Mouse (Mus musculus) liver (tissue): ENCODE measurements at regions not wholly inside any gene's neighbourhood (a gene's known extent, or its start where the extent isn't known, plus 50 kb on each side); places are given as distances from the start of the nearest gene placed in this dataset.

Experiments used
- DNase-seq: peaks from one replicate; pipeline ENCODE4 v3.0.0-alpha.2; 2020; ENCODE audit warnings: mixed read lengths

GRCm38 (mm10) chr8:91996305-91997022, 194.6 kb upstream of the Irx3 start:
- DNase-seq: no peak

DNA sequence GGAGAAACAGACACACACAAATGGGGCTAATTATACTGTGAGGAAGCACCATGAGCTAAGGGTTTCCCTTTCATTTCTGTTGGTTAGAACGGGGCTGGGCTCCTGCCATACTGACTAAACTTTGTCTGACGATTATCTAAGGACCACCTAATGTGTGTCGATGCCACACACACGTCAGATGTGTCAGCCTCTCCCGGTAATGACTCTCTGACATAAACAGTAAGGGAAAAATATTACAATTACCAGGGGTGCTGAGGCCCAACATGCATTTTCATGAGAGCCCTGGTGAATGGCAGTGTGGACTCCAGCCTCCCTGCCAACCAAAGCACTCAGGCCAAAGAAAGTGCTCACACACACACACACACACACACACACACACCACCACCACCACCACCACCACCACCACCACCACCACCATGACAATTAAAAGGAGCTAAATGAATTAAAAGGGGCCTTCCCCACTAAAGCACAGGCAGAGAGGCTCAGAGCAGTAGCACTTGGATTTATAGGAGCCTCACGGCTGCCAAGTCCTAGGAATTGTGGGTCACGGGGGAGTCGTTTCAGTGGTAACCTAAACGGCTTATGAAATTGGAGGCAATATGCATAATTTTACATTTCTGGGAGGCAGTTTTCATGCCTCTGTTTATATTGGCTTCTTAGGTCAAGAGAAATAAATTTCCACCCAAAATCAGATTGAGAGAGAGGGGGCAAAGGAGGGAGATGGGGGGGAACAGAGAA, 193.7 kb upstream of the Irx3 start:
- no peak for DNase-seq

DNA sequence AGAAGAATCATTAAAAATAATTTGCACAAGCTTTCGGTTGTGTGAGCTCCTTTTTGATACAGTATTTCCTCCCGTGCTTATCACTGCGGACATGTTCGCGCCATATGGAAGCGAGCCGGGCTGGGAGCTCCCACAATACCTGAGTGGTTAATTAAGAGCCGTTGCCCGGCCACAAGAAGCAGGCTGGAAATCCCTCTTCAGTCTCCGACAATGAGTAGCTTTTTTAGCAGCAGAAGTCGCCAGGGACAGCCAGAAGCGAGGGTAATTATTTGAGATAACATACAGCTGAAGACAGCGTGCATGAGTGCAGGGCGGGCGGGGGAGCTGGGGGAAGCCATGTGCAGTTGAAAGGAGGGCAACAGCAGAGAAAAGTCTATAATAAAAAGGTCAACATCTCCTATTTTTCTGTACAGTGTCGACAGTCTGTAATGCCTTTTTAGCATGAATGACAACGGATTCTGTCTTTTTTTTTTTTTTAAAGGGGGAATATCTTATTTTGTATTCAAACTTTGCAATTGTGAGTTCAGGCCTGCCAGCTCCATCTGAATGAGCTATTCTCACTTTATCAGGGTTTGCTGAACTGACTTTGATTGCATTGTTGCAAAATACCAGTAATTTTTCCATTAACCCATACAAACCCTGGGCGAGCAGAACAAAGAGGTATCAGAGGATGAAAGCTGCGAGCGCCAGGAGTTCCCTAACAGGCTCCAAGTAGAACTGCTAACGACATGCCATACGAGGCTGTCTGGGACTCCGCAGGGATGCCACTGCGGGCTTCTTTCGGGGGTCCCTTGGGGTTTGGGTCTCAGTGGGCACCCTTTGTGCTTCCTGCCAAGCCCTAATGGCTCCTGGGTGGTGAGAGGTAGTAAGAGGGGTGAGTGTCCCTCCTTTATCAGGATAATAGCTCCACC, 189.9 kb upstream of the Irx3 start:
- DNase-seq: peak; percentile 18

DNA sequence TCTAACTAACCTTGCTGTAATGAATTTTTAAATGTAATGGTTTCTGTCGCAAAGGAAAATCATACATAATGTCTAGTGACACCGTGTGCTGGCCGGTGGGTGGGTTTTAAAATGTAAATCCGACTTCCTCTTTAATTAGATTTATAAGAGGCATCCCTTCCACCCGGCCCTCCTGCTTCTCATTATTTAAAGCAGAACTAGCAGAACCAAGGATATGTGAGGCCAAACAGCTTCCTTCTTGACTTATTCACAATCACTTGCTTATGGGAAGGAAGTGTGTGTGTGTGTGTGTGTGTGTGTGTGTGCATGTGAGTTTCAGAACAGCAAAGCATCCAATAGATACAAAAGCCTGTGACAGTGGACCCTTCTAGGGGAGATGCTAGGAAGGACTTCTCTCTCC, 189.1 kb upstream of the Irx3 start:
- no peak for DNase-seq

DNA sequence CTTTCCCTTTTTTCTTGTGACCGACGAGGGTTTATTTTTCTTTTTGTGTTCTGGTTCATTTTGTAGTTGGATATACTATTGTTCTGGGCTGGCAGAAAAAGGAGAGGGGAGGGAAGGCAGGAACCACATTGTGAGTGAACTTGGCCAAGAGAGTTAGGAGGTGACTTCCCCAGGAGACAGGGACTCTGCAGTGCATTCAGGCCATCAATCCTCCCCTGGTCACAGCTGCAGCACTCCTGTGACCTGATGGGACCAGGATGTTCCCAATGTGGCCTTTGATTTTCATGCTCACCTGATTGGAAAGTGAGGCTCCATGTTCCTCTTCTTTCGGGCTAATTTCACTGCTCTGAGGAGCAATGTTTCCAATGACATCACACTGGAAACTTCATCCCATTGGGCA, 188.2 kb upstream of the Irx3 start:
- no peak for DNase-seq

DNA sequence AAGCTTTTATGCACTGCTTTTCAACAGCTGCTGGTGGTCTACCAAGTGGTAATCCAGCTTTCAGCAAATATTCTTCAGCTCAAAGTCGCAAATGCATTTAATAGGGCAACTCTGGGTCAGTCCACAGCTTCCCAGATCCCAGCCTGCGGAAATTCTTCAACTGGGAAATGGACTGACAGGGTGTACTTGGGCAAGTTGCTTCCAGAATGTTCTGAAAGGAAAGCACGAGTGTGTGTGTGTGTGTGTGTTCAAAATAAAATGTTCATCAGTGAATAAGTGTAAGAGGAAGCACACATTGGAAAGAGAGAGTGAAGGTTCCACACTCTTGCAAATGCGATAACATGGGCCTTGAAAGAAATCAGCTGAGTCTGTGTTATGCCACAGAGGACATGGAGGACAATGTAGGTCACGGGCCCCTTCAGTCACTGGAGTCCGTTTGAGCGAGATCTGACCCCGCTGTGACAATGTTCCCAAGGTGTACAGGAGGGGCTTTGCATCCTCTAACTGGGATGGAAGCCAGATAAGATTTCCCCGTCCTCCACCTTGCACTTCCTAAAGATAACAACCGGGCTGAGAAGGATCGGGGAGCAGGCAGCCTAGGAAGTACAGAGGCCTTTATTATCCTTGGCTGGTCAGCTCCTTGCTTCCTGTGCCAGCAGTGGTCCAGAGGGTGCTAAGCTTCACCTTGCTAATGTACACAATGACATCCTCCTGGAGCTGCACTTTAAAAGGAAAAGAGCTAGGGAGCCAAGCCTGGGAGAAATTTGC, 187.2 kb upstream of the Irx3 start:
- DNase-seq: no peak

DNA sequence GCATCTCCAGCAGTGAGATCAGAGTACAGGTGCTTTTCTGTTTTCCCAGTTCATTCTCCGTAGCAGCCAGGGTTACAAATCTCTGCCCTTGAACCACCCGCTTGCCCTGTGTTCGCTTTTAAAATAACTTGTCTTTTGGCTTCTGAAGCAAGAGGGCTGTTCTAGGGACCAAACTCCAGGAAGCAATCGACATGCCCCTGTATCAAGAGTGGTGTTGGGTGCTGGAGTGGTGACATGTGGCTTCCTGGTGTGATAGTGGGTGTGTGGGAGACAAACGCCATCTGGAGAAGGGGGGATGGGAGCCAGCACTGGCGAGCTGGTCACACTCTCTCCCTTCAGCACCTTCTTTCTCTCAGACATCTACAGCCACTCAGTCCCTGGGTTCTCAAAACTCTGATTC, 186.0 kb upstream of the Irx3 start:
- no peak for DNase-seq

DNA sequence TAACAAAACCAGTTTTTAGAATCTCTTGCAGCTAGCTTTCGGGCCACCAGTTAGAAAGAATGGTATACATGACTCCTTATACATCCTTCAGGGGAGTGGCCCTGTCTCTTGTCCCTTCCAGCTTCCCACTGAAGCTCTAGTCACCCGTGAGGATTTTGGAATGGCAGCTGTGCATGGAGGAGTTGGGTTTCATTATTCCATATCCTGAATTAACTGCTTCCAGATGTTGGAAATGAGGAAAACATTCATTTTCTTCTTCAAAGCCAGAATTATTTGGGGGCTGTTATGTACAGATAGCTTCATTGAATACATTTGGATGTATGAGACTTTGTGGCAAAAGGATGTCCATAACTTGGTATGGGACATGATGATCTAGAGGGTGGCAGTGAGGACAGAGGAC, 181.3 kb upstream of the Irx3 start:
- no peak for DNase-seq

GRCm38 (mm10) chr8:91976900-91977585, 175.2 kb upstream of the Irx3 start:
- no peak for DNase-seq

GRCm38 (mm10) chr8:91975460-91975859, 173.6 kb upstream of the Irx3 start:
- DNase-seq: no peak

DNA sequence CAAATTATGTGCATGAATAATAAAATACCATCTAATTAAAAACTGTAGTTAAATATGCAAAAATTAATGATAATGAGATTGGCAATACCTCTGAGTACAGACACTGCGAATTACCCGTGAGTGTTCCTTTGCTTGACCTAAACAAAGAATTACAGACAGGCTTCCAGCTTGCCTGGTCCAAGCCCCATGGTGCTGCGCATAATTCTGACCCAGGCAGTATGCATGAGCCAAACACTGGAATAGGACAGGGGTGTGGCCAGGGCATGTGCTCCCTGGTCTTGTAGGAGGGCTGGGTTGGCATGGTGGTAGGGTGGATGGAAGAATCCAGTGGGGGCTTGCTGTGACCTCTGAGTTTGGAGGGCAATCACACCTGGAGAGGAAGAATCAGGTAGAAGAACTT, 172.8 kb upstream of the Irx3 start:
- DNase-seq: no peak

DNA sequence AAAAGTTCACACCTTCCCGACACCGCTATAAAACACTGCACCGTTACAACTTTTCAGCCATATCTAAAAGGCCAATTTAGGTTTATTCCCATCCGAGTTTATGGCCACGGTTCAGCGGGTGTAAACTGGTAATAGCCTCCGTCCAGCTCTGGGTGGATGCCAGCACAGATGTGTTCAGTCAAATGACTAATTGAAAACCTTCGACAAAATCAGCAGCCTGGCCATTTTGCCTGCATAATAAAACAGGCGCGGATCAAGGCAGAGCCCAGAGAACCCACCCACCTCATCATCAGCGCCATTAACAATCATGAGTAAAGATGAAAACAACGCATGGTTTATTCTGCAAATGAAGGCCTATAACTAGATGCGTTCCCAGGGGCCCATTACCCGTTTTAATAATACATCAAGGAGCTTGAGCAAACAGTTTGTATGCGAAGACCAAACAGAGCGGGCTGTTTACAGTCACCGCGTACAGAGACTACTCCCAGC, 172.1 kb upstream of the Irx3 start:
- DNase-seq: no peak

- peak; percentile 14 for DNase-seq
These were observed 165.5 kb upstream of the Irx3 start for GRCm38 (mm10) chr8:91967407-91967806.

DNA sequence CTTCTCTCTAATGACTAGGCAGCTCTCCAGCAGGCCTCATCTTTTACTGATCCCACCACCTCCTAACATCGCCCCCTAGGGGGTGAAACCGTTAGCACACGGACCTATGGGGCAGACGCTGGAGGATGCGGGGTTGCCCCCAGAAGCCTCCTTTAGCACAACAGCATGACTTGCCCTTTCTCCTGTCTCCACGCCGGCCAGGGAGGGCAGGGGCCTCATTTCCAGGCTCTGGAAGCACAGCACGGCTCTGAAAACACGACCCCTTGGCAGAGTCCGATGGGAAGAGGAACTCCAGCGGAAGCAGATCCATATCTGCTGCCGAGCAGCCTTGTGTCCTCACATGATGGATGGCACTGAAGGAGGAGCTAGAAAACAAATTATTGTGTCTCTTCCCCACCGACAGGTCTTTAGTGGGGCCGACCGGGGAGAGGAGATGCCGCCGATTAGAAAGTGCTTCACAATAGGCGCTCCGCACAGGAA, 165.1 kb upstream of the Irx3 start:
- peak; percentile 39 for DNase-seq

DNA sequence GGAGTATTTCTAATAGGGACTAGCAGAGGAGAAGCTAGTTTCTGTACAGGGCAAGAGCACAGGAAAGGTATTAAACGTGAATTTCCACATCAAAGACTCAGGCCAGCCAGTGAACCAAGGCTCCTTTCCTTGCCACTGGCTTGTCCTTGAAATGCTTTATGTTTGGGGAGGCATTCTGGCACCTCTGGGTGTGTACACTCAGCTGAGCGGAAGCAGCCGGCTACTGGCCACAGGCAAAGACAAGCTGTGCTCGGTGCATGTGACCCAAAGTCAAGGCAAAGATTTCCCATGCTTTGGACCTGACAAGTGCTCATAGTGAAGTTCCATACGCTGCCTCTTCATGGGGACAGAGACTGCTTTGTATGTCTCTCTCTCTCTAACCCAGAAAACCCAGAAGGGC, 159.8 kb upstream of the Irx3 start:
- no peak for DNase-seq

GRCm38 (mm10) chr8:91955170-91955569, 153.3 kb upstream of the Irx3 start:
- no peak for DNase-seq

DNA sequence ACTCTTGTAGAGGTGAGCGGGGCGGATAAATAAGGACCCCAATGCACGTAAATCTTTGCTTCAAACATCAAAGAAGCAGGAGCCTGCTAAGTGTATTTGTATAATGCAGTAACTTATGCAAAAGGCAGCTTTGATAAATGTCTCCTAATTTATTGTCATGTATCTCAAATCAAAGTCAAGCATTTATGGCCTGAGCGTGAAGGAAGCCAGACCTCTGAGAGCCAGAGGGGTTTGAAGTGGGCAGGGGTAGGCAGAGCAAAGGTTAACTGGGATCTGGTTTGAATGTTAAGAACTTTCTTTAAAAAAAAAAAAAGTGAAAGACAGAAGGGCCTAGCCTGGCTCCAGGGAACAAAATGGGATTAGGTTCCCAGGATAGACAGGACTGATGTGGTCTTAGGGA, 151.1 kb upstream of the Irx3 start:
- DNase-seq: no peak

DNA sequence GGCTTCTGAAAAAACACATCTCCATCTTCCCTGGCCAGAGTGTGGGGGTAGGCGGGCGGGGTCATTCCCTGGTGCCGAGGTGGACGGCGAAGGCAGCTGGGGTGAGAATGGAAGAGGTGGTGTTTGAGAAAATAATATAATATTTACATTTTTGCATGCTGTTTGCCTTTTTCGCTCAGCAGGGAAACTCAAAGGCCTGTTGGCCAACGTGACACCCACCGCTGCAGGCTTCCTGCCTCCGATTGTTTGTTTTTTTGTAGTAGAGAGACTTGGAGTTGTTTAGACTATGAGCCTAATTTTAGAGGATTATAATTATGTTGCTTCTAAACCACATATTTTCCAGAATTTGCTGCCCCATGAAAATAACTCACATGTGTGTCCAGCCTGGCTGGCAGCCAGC, 147.2 kb upstream of the Irx3 start:
- DNase-seq: no peak

- DNase-seq: no peak
These were observed 146.5 kb upstream of the Irx3 start for GRCm38 (mm10) chr8:91948173-91948940.

- DNase-seq: no peak
These were observed 139.1 kb upstream of the Irx3 start for GRCm38 (mm10) chr8:91941005-91941404.

DNA sequence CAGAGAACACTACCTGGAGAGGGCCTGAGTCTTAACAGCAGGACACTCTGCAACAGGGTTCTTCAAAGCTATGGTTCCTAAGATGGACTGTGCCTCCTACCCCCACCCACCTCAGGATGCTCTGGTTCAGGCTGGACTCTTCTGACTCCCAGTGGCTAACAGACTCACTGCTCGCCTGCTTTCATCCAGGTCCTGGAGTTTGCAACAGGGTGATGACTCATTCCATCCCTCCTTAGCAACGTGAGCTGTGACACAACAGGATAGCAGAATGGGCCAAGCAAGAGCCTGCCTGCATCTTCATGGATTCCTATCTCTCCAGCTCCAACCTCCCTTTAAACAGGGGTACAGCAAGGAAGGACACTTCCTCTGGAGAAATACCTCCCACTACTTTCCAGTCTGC, 135.4 kb upstream of the Irx3 start:
- no peak for DNase-seq
